Mouse (Mus musculus) kidney, adult 9 months (tissue): Measurements from ENCODE around the gene Ccdc138.

Source experiments
- DNase-seq: peaks from one replicate; pipeline ENCODE4 v3.0.0; 2022

Gene Ccdc138

GRCm38 (mm10) chr10:58585427-58586223, 87.9 kb downstream of the Ccdc138 start:
- DNase-seq = no peak

GRCm38 (mm10) chr10:58594486-58594885, 96.7 kb downstream of the Ccdc138 start:
- no peak for DNase-seq

GRCm38 (mm10) chr10:58595197-58595596, 97.4 kb downstream of the Ccdc138 start:
- DNase-seq = no peak

GRCm38 (mm10) chr10:58595821-58596220, 98.1 kb downstream of the Ccdc138 start:
- no peak for DNase-seq

GRCm38 (mm10) chr10:58600151-58600550, 102.4 kb downstream of the Ccdc138 start:
- DNase-seq = no peak

DNA sequence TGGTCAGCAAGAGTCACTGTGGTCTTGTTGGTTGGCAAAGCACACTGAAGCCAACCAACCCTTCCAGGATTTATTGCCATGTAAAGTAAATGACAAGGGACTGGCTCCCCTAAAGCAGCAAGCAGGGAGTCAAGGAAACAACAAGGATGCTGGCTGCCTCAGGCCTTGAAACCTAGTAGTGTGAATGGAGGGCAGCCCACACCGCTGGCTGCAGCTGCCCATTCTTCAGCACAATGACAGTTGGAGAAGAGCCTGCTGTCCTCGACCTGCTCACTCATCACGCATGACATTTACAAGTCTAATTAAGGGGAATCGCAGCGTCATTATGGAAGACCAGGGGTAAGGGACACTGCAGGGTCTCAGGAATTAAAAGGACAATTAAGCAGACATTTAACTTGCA, 103.2 kb downstream of the Ccdc138 start:
- DNase-seq = no peak

- DNase-seq = no peak
These were observed 103.7 kb downstream of the Ccdc138 start for GRCm38 (mm10) chr10:58601431-58601901.

GRCm38 (mm10) chr10:58601946-58602345, 104.2 kb downstream of the Ccdc138 start:
- DNase-seq = no peak

DNA sequence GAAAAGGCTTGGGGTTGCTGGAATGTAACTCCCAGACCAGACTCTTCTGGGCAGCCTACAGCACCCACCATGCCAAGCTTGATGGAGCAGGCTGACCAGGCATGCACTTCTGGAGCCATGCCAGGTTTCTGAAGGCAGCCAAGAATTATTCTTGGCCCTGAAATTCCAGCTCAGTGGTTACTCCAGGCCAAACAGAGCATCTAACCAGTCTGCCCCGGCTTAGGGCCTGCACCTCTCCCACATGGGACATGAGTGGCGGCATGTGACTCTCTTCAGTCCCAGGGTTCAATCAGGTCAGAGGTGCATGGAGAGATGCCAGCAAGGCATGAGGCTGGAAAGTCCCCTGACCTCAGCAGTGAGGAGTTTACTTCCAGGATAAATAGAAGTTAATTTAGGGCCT, 107.0 kb downstream of the Ccdc138 start:
- peak; percentile 97 for DNase-seq

DNA sequence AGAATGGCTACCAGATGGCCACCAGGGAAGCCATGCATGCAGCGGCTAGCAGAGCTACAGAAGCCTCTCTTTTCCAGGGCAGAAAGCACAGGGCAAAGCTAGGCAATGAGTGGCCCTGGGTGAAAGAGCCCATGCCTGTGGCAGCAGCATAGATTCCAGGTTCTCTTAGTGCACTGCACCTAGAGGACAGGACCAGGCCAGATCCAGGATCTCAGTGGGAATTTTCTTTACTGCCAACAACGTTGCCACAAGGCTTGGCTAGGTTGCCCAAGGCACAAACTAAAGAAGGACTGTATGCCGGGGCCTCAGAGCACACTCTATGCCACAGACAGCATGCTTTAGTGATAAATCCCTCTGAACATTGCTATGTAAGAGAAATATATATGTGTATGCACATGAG, 108.6 kb downstream of the Ccdc138 start:
- no peak for DNase-seq

DNA sequence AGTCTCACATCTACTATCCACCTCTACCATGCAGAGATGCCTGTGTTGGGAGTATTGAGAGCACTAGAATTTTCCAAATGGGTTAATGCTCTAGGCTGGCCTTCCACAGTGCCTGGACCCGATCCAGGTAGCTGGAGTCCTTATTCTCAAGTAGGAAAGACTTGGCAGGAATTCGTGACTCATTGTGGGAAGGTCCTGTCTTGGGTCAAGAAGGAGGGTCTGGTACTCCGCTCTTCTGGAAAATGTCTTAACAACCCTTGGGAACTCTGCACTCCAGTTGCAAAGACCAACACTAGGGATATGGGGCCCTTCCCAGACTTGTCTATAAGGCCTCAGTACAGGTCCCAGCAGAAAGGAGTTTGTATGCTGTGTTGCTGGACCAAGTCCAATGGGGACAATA, 111.1 kb downstream of the Ccdc138 start:
- DNase-seq = no peak

DNA sequence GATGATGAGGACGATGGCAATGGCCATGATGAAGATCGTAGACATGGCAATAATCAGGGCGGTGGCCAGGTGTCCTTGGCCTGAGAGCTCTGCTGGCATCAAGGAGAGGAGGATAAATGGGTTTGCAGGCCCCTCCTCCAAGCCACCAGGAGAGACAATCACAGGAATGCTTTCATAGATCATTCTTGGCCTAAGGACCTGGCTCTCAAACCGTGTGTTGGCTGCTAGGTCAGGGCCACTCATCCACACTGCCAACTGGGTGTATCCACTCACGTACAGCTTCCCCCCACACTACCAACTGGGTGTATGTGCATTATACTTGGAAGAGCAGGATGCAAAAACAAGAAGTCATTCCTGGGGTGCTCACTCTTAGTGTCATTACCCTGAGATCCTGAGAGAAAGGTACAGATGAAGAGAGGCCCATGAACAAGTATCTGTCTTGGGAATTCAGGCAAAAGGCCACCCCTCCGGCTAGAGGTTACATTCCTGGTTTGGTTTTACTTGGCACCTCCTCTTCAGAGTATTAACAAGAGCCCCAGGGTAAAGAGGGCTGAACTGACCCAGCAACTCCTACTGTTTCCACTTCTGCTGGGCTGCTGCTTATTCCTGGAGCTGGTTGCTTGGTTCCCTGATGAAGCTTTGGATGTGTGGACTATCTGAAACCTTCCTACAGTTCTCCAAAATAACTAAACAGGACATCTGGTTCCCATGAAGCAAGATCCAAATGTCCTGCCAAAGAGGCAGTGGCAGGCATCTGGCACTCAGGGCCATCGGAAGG, 112.9 kb downstream of the Ccdc138 start:
- DNase-seq = peak; percentile 29

- no peak for DNase-seq
These were observed 116.9 kb downstream of the Ccdc138 start for GRCm38 (mm10) chr10:58614601-58615000.

DNA sequence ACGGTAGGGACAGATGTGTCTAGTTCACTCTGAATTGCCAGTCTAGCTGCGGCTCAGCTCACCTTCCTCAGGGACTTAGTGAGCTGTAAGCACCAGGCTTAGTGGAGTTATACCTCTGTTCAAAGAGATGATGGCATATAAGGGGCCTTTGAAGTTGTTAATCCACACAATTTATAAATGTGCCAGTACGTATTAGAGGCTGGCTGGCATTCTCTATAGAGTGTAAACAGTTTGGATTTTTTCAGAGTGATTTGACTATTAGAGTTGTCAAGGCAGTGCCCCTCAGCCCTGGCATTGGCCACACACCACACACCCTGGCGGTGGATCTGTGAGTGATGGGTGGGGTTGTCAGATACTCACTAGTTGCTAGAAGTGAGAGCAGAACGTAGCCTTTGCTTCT, 118.8 kb downstream of the Ccdc138 start:
- no peak for DNase-seq

- no peak for DNase-seq
These were observed 120.9 kb downstream of the Ccdc138 start for GRCm38 (mm10) chr10:58618501-58619216.

DNA sequence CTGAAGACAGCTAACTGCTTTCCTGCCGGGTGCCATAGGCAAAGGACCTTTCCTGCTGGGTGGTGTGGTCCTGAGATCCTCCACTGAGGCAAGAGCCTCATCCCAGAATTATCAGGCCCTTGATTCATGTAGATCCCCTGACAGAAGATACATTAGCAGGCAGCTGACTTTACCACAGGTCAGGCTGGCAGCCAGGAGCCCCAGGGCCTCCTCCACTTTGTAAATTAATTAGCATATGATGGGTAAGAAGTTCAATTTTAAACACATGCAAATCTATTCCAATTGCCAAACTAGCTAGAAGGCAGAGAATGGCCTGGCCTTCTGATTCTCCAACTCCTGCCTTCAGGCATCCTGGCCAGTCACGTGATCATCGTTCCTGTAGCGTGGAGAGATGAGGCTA, 121.5 kb downstream of the Ccdc138 start:
- DNase-seq = no peak

DNA sequence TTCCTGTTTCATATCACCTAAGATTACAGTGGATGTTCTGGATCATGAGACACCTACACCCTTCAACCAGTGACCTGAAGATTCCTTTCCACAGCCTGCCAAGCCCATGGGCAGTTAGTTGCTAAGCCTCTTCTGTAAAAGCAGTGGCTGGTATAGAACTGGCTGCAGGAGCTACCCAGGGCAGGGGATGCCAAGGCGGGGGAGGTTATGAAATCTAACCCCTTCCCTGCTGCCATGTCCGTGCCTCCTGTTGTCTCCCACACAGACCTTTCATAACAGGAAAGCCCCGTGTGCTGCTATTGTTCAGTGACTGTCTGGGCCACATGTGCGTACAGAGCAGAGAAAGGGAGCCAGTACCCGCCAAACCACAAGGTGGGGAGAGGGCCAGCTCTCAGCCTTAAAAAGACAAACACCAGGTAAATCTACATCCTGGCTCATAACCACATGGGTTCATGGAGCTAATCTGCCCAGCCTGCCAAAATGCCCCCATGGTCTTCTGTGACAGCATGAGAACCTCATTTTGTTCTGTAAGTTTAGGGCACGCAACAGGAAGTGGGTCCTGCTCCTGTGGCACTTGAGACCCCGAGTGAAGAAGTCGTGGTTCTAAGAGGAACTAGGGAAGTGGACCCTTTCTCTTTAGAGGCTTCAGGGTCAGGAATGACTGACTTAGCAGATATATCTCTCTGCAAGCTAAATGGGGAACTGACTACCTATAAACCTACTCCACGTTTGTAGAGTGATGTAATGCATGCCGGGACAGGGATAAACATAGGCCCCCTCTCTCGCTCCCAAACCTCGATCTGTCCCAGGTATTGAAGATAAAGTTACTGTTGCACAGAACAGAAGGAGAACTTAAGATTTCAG, 127.3 kb downstream of the Ccdc138 start:
- DNase-seq = no peak
